Mouse (Mus musculus) neural tube, embryonic 14.5 days (tissue): ENCODE data around the gene A930017K11Rik. TPM values are rescaled to one million over a fixed set of nuclear protein-coding genes. Genes with fewer than 3 reads are reported as not detected.

ENCODE experiments used
- ATAC-seq: fragments of 200-750 bp; cut with Nextera tagmentation; 2 replicates; pipeline ENCODE4 v1.8.0; 2017; ENCODE audit warnings: low read depth, mild to moderate bottlenecking, moderate TSS enrichment, moderate library complexity
- H3K27ac ChIP-seq: fragments of 300-500 bp; sonication (generic); 2 replicates; pipeline ENCODE4 v1.5.1; 2014; ENCODE audit warnings: low read depth, mild to moderate bottlenecking, control low read depth, low read length, moderate library complexity, mixed read lengths
- H3K27me3 ChIP-seq: fragments of 300-500 bp; sonication (generic); 2 replicates; pipeline ENCODE4 v1.6.1; 2014; ENCODE audit warnings: low read length; ENCODE audit not compliant: control insufficient read depth, insufficient read depth
- H3K36me3 ChIP-seq: fragments of 300-500 bp; sonication (generic); 2 replicates; pipeline ENCODE4 v1.6.1; 2014; ENCODE audit warnings: low read length, mixed read lengths; ENCODE audit not compliant: control insufficient read depth, insufficient read depth
- H3K4me1 ChIP-seq: fragments of 300-500 bp; sonication (generic); 2 replicates; pipeline ENCODE4 v1.6.1; 2014; ENCODE audit warnings: low read length; ENCODE audit not compliant: control insufficient read depth, insufficient read depth
- H3K4me2 ChIP-seq: fragments of 300-500 bp; sonication (generic); 2 replicates; pipeline ENCODE4 v1.6.1; 2014; ENCODE audit warnings: mild to moderate bottlenecking, low read depth, low read length, control low read depth
- H3K4me3 ChIP-seq: fragments of 300-500 bp; sonication (generic); 2 replicates; pipeline ENCODE4 v1.5.1; 2014; ENCODE audit warnings: low read depth, low read length, control low read depth, mixed read lengths
- H3K9ac ChIP-seq: fragments of 300-500 bp; sonication (generic); replicated peaks from 2 replicates; pipeline ENCODE4 v1.6.1; 2014; ENCODE audit warnings: low read depth, mild to moderate bottlenecking, control low read depth, low read length, mixed read lengths
- H3K9me3 ChIP-seq: fragments of 300-500 bp; sonication (generic); 2 replicates; pipeline ENCODE4 v1.6.1; 2016; ENCODE audit warnings: low read length; ENCODE audit not compliant: control insufficient read depth
- WGBS: fragments of 180-500 bp; shearing (Covaris S2); extraction: QIAGEN DNeasy Blood & Tissue Kit; methylation state at CpG from one replicate; pipeline ENCODE4 v1.1.7; 2014; 5-methylcytosine and 5-hydroxymethylcytosine counted together
- polyA plus RNA-seq: library from polyadenylated mRNA; unstranded; fragments of >200 nt; fragmentation: Nextera tagmentation; extraction: Ambion mirVana; gene quantifications from 2 replicates; pipeline ENCODE4 v1.2.1, GENCODE M21; 2014

The A930017K11Rik gene
- polyA plus RNA-seq = 0.08 and 0.30 TPM in 2 replicates

DNA sequence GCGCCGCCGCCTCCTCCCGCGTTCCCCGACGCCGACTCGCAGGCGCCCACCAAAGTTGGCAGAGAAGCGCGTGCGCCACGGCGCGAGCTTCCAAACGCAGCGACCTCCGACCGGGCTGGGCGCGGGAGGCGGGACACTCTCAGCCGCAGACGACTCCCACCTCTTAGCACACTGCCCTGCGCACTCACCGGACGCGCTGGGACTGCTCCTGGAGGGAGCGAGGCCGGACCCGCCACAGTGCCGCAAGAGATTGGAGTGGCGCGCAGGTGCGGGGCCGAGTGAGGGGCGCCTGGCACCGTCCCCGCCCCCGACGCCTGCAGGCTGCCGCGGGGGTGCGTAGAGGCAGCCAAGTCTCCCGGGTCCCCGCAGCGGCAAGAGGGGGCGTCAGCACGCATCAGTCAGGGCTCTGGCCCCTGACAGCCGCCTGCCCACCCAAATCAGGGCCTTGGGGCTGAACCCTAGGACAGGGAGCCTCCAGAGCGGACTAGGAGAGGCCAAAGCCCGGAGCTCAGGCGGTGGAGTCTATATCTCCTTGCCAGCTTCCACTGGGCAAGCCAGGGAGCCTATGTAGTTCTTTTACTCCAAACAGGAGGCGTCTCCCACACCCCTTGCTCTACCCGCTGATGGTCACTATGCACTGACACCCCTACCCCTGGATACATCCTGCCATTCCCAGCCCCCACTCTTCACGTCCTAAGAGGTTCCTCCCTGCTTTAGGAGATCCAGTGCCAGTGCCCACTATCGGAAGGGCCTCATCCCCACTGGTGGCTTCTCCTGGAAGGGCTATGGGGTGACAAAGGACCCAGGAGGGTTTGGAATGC, at the start of gene A930017K11Rik:
Gene A930017K11Rik, minus strand, starts transcription at position 763 of the 821 bp plus-strand sequence.
- H3K27ac ChIP-seq = no peak within 1 kb of the TSS
- no peak for ATAC-seq

DNA sequence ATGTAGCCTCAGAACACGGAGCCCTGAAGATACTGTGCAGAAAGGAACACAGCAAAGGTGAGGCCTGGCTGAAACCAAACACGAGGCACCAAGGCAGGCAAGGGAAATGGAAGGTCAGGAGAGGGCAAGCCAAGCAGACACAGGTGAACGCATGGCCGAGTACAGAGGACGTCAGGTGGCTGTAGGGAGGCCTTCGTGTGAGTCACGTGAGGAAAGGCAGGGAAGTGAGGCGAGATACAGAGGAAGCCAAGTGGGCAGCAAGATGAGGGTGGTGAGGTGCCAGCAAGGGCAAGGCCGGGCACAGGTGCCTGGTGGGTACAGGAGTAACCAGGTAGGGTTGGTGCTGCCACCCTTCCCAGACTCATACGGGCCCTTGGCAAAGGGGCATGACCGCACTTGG, 46.1 kb upstream of the A930017K11Rik start:
- no peak for ATAC-seq
- 86% methylated on average over 11 of the region's 11 CpGs for WGBS

More for the DNA sequence above, at the start of gene A930017K11Rik:
- H3K4me2 ChIP-seq = peak within 1 kb of the TSS; percentile 42
- H3K9ac ChIP-seq = no peak within 1 kb of the TSS
- peak within 1 kb of the TSS; percentile 20 for H3K4me3 ChIP-seq
- no peaks in the 10 kb centered on the region for H3K36me3 ChIP-seq
- 0 out of 2 replicates have a peak, but pooled peaks cover 3% of the 10 kb centered on the region for H3K4me1 ChIP-seq
- no peaks in the 10 kb centered on the region for H3K9me3 ChIP-seq
- H3K27me3 ChIP-seq = peaks cover 33% of the 10 kb centered on the region
- under 1% methylated on average over 55 of the region's 58 CpGs for WGBS

DNA sequence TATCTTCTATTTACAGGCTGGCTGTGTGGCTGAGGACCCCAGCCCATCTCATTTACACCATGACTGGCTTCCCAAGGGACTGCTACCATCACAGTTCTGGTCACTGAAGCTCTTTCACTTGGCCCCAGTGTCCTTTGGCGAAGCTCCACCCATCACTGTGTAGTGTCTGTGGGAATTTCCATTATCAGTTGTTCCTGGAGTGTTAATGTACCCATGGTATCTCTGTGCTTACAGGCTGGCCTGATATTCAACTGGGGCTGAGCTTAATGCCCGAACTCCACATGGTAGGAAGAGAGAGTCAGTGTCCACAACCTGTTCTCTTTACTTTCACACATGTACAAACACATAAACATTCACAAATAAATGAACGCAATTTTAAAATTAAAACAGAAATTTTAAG, 41.1 kb upstream of the A930017K11Rik start:
- no peaks in the 10 kb centered on the region for H3K27me3 ChIP-seq
- H3K9ac ChIP-seq = no peak overlapping the region
- WGBS = 95% methylated on average over 3 of the region's 3 CpGs
- ATAC-seq = no peak
- peaks cover 49% of the 10 kb centered on the region for H3K36me3 ChIP-seq
- no peaks in the 10 kb centered on the region for H3K9me3 ChIP-seq
- H3K4me3 ChIP-seq = no peak overlapping the region
- H3K27ac ChIP-seq = no peak overlapping the region
- no peaks in the 10 kb centered on the region for H3K4me1 ChIP-seq
- H3K4me2 ChIP-seq = no peak overlapping the region

More for the DNA sequence above, 46.1 kb upstream of the A930017K11Rik start:
- Histone ChIP-seq H3K9ac (no peak overlapping the region), H3K4me3 (no peak overlapping the region), H3K36me3 (peaks cover 31% of the 10 kb centered on the region; the same call in 1 of the 2 replicates), H3K27me3 (no peaks in the 10 kb centered on the region), H3K4me2 (no peak overlapping the region), H3K27ac (no peak overlapping the region), H3K9me3 (no peaks in the 10 kb centered on the region), H3K4me1 (no peaks in the 10 kb centered on the region)

DNA sequence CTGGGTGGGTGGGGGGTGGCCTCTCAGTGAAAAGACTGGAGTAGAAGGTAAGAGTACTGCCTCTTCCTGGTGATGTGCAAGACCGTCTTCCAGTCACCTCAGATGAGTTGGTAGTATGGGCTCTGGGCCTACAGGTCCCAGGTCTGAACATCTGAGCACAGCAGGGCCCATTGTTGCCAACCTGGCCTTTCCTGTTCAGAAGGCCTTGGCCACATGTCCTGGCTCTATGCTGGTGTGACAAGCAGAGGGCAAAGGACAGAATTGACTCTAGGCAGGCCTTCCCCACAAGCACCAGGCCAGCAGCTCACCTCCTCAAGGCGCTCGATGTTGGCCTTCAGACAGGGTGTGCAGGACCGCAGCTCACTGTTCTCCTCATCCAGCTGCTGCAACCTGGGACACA, 39.9 kb upstream of the A930017K11Rik start:
- 98% methylated on average over 4 of the region's 4 CpGs for WGBS
- peaks cover 39% of the 10 kb centered on the region for H3K36me3 ChIP-seq

DNA sequence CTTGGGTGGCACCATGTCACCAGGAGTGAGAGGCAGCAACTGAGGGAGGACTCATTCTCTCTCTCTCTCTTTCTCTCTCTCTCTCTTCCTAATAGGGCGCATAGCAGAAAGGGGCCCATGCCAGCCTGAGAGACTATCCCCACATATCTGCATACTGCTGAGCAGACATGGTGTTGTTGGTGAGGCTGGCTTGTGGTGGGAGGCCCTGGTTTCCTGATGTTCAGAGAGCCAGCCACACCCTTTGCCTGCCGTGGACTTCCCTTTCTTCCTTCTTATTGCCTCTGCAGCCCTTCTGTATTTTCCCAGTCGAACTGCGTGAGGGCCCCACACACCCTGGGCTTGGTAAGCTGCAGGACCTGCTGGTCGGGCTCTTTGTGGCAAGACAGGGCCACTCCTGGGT, 38.0 kb upstream of the A930017K11Rik start:
- 93% methylated on average over 5 of the region's 5 CpGs for WGBS
- Histone ChIP-seq H3K27ac (no peak overlapping the region), H3K27me3 (no peaks in the 10 kb centered on the region), H3K9me3 (no peaks in the 10 kb centered on the region), H3K36me3 (peaks cover 35% of the 10 kb centered on the region), H3K4me2 (no peak overlapping the region), H3K4me3 (no peak overlapping the region), H3K9ac (no peak overlapping the region), H3K4me1 (no peaks in the 10 kb centered on the region)
- ATAC-seq = no peak

More for the DNA sequence above, 39.9 kb upstream of the A930017K11Rik start:
- Histone ChIP-seq H3K4me2 (no peak overlapping the region), H3K9me3 (no peaks in the 10 kb centered on the region), H3K27ac (no peak overlapping the region), H3K9ac (no peak overlapping the region), H3K4me3 (no peak overlapping the region), H3K27me3 (no peaks in the 10 kb centered on the region), H3K4me1 (no peaks in the 10 kb centered on the region)
- ATAC-seq = no peak

DNA sequence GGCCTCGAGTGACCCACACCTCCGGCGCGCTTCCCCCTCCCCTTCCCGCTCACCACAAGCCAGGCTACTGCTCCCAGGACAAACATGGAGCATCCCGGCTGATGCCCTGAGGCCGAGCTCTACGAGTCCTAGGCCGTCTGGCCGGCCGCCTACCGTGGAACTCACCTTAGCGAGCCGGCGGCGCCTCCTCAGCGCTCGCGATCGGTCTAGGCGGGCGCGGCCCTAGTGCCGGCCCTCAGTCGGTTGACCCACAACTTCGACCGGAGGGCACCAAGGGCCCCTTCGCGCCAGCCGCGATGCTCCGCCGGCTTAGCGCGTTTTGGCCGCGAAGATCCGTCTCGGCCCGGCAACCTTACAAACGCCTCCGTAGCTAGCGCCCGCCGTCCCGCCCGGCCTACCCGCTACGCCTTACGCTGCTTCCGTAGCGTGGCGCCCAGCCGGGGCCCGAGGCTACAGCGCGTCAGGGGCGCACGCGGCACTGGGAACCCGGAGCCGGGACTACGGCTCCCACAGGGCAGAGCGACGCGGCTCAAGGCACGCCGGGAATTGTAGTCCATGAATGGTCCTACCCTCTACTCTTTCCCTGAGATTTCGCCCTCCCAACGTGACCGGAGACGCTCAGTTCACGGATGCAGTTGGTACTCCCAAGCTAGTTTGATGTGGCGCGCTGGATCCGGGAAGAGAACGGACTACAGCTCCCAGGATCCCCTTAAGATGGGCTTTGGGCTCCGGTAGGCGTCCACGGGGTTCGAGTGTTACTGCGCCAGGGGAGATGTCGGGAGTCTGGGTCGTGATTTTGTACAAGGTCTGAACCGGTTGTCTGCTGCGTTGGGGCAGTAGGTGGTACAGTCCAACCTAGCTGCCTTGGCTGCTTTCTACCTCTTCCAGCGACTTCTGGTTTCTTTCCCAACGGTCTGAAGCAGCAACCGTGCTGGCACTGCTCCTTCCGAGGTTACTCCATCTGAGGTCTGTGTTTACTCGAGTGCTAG, 33.2 kb upstream of the A930017K11Rik start, which contains the start of gene Capn15:
Gene Capn15, minus strand, starts transcription at position 491 of the 989 bp plus-strand sequence.
- Histone ChIP-seq H3K9ac (peak within 1 kb of the TSS; percentile 84), H3K4me2 (peak within 1 kb of the TSS; percentile 54), H3K36me3 (peaks cover 13% of the 10 kb centered on the region), H3K4me3 (peak within 1 kb of the TSS; percentile 77), H3K27ac (peak within 1 kb of the TSS; percentile 82), H3K4me1 (peaks cover 11% of the 10 kb centered on the region), H3K27me3 (no peaks in the 10 kb centered on the region), H3K9me3 (no peaks in the 10 kb centered on the region)
- under 1% methylated on average over 88 of the region's 91 CpGs for WGBS
- peak; percentile 99 for ATAC-seq

DNA sequence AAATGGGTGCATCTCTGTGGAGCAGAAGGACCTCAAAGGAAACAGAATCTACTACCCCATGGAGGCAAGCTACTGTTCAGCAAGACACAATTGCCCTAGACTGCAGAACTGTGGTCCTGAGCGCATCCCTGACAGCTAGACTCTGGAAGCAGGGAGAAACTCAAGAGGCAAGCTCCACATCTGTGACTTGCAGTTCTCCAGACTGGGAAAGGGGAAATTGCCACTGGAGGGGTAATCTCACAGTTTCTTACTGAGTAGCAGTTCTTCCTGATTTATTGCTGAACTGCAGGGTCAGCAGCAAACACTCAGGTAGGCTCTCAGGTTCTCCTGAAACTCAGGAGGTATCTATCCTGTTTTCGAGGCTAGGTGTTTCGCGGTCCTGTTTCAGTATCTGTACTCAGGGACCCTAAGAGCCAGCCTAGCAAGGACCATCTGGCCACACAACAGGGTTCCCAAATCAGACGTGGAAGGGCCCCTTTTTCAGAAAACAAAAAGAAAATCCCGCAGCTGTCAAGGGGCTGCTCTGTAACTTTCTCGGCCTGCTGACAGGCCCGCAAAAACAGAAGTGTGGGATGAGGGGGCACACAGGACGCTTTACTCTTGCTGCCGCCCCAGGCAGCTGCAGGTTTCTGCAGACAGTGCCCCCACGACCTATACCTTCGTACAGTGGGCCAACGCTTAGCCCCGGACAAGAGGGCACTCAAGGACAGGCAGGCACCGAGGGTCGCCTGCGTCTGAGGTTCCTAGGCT, 32.4 kb upstream of the A930017K11Rik start:
- H3K27me3 ChIP-seq = no peaks in the 10 kb centered on the region
- peaks cover 11% of the 10 kb centered on the region for H3K4me1 ChIP-seq
- ATAC-seq = no peak
- WGBS = 10% methylated on average over 17 of the region's 17 CpGs
- H3K4me2 ChIP-seq = peak overlapping the region; percentile 54
- peaks cover 4% of the 10 kb centered on the region; the same call in 1 of the 2 replicates for H3K36me3 ChIP-seq
- H3K27ac ChIP-seq = peak overlapping the region; percentile 82
- H3K4me3 ChIP-seq = peak overlapping the region; percentile 77
- no peaks in the 10 kb centered on the region for H3K9me3 ChIP-seq
- H3K9ac ChIP-seq = peak overlapping the region; percentile 84

DNA sequence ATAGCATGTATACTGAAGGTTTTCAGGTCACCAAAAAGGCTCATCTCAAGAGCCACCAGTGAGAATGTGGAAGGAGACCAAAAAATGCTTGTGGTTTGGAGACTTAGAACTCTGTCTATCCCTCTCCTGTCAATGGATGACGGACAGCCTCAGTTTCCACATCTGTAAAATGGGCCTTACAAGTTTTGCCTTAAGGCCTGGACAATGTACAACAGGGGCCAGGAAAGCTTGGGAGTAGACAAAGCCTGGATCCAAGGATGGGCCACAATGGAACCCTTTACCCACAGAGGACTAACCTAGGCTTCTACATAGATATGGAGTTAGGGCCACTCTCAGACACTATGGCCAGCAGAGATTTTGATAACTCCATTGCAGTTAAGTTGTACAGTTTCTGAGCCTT, 31.7 kb upstream of the A930017K11Rik start:
- Histone ChIP-seq H3K4me1 (peaks cover 11% of the 10 kb centered on the region), H3K4me2 (peak overlapping the region; percentile 54), H3K9ac (no peak overlapping the region), H3K9me3 (no peaks in the 10 kb centered on the region), H3K4me3 (peak overlapping the region; percentile 77), H3K36me3 (no peaks in the 10 kb centered on the region), H3K27me3 (no peaks in the 10 kb centered on the region), H3K27ac (no peak overlapping the region)
- ATAC-seq = no peak
- 100% methylated on average over 1 of the region's 1 CpGs for WGBS
